Mouse (Mus musculus): ENCODE data around the gene Dhrs2. TPM values are rescaled to one million over a fixed set of nuclear protein-coding genes. Genes with fewer than 3 reads are reported as not detected.
A peak's percentile ranks its signal among the peaks of the same experiment; 100 is the strongest.

Dhrs2 gene
- total RNA-seq (2014; fragmentation: Nextera tagmentation) (not detected in 2 replicates), total RNA-seq (2017) (not detected in 2 replicates)

DNA sequence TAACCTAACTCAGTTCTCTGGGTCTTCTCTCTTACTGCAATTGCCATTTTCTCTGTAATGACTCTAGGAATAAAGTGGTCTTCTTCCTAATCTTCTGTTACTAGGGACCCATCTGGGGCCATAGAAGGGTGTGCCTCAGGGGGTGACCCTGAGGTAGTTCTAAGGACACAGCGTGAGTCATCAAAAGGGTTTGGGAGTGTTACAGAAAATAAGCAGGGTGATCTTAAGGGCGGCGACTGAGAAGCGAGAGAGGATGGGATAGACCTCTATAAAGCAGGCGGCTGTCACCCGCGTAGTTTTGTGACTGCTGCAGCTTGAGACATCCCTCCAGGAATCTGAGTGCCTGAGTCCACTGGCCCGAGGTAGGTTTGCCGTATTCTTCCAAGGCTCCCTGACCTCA is at the start of gene Dhrs2:
Gene Dhrs2 (plus strand): TSS at position 301 of the 400 bp plus-strand sequence.
- no peak for ATAC-seq (replicated peaks; ENCODE audit: low FRiP score, low TSS enrichment, poor library complexity, severe bottlenecking)

DNA sequence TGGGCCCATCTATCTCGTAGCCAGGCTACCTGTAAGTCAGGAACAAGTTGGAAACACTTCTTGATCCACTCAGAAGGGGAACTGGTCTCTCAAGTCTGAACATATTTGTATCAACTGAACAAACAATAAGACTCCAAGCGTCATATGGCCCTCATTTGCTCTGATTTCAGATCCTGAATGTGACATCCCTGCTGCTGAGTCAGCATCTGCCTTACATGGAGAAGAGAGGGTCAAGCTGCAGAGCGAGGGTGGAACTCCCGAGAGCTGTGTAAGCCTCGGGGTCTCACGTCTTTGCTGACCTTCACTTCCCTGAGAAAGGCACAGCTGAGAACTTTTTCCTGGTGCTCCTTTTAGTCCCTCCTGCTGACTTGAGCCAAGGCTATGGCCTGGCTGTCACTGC is 47.6 kb upstream of the Dhrs2 start:
- no peak for ATAC-seq (replicated peaks; ENCODE audit: low FRiP score, low TSS enrichment, poor library complexity, severe bottlenecking)

DNA sequence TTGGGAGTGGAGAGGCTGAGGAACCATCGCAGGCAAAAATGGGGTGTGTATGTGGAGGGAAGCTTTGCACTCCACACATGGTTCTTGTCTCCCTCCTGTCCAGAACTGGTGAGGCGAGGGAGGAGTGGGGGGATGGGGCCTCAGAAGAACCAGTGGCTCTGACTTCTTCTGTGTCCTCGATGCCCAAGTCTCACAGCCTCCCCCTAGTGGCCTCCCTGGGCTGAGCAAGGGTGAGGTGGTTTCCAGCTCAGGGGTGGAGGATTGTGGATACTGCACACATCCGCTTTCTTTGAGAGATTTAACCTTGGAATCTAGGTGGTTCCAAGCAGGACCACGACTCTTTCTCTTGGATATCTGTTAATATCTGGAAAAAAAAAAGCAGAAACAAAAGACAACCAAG is 44.5 kb upstream of the Dhrs2 start:
- peak; percentile 80; the same call in 1 of the 2 replicates for ATAC-seq (replicated peaks; ENCODE audit: low FRiP score, low TSS enrichment, poor library complexity, severe bottlenecking)

DNA sequence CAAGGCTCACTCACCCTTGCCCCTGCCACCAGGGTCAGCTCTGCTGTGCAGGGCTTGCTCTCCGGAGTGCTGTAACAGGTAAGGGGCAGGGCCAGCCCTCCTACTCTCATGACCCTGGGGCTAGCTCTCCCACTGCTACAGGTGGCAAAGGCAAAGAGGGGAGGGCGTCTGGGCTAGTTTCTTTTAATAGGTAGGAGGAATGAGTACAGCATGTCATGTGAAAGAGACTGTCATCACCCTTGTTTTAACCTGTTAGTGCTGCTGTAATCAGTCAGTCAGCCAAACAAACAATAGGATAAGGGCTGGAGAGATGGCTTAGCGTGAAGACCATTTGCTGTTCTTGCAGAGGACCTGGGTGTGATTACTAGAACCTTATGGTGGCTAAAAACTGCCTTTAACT is 40.9 kb upstream of the Dhrs2 start:
- no peak for ATAC-seq (replicated peaks; ENCODE audit: low FRiP score, low TSS enrichment, poor library complexity, severe bottlenecking)

DNA sequence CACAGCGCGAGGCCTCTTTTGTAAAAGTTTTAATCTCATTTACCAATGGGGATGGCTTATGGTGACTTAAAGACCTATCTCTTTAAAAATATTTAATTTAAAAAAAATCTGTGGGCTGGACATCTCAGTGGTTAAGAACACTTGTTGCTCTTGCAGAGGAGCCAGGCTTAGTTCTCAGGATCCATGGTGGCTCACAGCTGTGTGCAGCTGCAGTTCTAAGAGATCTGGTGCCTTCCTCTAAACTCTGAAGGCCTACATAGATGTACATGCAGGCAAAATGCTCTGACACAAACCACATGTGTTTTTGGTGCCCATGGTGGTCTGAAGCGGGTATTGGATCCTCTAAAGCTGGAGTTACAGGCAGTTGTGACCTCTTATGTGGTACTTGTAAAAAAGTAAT is 38.6 kb upstream of the Dhrs2 start:
- ATAC-seq (replicated peaks; ENCODE audit: low FRiP score, low TSS enrichment, poor library complexity, severe bottlenecking) = no peak

DNA sequence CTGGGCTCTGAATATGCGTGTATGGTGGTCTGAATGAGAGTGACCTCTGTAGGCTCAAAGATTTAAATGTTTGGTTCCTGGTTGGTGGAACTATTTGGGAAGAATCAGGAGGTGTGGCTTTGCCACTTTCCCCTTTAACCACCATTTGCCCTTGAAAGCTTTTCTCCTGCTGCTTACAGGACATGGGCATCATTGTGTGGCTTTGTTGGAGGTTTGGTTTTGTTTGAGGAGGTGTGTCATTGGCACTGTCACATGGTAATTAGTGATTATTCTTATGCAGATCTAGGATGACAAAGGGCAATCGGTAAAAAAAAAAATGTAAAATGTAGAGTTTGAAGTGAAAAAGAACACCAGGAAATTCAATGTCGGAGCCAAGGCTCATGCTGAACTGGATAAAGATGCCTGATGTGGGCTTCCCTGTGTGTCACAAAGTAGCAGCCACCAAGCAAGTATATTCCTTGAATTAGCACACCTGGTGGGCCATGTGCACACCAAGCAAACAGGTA is 37.1 kb upstream of the Dhrs2 start:
- ATAC-seq (replicated peaks; ENCODE audit: low FRiP score, low TSS enrichment, poor library complexity, severe bottlenecking) = no peak

DNA sequence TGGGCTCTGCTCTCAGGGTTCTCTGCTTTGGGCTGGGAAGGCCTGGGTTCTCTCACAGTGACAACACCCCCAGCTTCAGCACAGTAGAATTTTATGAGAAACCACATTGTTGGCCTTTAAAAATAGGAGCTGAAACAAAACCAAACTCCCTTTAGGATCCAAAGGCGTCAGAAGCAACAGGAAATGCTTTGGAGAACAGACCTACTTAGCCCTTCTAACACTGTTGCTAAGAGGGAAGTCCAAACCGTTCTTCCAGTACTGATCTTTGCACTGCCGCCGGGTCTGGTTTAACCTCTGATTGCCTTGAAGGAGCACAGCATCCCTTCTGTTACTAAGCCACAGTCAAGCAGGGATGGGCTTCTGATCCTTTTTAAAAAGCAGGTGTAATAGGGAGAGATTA is 33.3 kb upstream of the Dhrs2 start:
- no peak for ATAC-seq (replicated peaks; ENCODE audit: low FRiP score, low TSS enrichment, poor library complexity, severe bottlenecking)

DNA sequence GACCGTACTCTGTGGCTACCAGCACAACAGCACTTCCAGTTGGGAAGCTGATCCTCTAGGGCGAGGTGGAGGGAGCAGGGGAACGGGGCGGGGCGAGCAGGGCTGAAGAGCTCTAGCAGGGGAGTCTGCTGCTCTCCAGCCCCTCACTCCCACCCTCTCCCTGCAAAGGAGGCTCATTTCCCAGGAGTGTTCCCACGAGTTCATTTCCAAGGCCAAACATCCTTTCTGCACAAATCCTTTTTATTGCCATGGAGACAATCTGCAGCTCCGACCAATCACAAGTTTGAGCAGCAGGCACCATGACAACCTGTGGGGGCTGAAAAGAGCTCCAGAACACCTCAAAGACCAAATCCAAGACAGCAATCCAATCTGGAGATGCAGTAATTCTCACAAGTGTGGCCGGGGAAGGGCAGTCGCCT is 32.4 kb upstream of the Dhrs2 start:
- no peak for ATAC-seq (replicated peaks; ENCODE audit: low FRiP score, low TSS enrichment, poor library complexity, severe bottlenecking)

DNA sequence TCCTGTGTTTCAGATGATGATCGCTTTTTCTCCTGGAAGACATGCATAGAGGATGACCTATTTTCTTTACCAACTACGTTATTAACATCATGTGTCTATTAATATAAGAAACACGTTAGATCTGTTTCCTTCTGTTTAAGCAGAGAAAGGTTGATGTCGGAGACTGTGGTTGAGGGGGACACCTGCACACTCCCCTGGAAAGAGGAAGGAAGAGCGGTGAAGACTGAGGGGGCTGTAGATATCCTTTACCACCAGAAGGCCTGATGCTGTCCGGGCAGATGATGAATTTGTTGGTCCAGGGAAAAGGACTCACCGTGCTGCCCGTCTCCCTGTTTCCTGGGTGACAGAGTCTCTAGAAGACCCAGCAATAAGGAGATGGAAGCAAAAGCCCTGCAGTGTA is 28.5 kb upstream of the Dhrs2 start:
- ATAC-seq (replicated peaks; ENCODE audit: low FRiP score, low TSS enrichment, poor library complexity, severe bottlenecking) = no peak

DNA sequence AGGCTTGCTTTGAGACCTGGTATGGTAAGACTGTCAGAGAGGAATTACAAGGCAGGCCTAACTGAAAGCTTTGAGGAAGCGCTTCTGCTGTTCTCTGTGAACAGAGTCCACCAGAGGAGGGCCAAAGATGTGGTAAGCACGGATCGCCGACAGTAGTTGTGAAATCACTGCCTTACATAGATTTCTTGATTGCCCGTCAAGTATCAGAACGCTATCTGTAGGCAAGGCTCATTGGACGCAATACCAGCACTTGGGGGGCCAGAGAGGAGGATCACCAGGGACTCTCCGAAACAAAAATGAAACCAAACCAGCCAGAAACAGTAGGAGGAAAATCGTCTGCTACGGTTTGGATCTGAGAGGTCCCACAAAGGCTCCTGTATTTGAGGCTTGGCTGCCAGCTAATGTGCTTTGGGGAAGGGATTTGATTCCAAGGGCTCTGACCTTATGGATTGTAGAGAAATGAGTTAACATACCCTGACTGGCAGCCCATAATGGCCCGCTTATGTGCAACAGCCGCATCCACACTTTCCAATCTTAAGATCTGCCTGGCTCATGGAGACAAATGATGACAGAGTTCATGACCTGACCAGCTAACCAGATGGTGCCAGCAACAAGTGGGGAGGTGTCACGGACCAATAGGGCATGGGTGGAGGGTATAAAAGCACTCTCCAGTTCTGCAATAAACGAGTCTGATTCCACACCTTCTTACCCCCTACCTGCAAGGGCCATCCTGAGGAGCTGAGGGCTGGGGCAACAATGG is 27.8 kb upstream of the Dhrs2 start:
- no peak for ATAC-seq (replicated peaks; ENCODE audit: low FRiP score, low TSS enrichment, poor library complexity, severe bottlenecking)

DNA sequence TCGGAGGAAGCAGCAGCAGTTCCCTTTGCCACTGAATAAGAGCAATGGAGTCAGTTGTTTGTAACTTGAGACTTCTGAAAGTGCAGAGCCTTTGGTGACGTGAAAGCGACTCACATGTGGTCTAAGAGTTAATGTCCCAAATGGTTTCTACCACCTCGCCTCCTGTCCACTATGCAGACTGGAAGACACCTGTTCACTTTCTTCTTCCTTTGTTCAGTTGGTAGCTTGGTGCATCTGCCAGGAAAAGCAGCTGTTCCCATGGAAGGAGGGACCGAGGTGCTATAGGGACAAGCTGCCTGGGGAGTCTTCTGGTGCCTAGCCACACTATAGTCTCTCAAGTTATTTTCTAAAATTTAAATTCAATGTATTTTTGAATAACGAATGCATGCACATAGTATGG is 27.0 kb upstream of the Dhrs2 start:
- no peak for ATAC-seq (replicated peaks; ENCODE audit: low FRiP score, low TSS enrichment, poor library complexity, severe bottlenecking)

DNA sequence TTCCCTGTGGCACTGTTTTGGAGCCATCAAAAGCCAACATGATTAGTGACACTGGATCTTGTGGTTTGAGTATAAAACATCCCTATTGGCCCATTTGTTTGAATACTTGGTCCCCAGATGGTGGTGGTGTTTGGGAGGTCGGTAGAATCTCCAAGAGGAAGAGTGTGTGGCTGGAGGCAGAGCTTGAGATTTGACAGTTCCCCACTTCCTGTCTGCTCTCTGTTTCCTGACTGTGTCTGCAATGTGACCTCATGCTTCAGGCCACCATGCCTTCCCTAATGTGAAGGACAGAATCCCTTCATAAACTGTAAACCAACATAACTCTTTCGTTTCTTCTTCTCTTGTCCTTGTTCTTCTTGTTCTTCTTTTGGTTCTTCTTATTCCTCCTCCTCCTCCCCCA is 24.7 kb upstream of the Dhrs2 start:
- ATAC-seq (replicated peaks; ENCODE audit: low FRiP score, low TSS enrichment, poor library complexity, severe bottlenecking) = no peak

DNA sequence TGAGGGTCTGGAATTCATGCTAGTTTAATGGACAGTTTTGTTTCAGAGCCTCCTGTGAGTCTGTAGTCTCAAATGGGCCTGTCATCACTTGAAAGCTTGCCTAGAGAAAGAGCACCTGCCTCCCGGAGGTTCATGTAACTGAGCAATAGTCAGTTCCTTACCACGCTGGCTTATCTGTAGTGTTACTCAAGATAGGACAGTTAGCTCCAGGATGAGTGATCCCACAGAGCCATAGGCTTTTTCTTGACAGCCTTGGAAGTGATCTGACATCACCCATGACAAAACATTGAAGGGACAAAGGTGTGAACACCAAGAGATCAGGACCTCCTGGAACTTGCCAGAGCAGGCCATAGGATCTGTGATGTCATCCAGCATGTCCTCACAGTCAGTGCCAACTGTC is 23.6 kb upstream of the Dhrs2 start:
- ATAC-seq (replicated peaks; ENCODE audit: low FRiP score, low TSS enrichment, poor library complexity, severe bottlenecking) = no peak

DNA sequence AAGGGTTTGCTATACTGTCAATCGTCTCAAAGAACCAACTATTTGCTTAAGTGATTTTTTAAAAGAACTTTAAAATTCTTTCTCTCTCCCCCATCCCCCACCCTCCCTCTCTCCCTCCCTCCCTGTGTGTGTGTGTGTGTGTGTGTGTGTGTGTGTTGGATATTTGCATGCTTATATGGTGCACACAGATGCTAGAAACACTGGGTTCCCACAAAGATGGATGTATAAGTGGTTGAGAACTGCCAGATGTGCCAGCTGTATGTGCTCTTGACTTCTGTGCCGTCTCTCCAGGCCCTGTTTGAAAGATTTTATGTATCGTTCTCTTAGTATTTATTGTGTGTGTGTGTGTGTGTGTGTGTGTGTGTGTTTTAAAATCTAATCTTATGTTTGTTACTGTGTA is 17.3 kb upstream of the Dhrs2 start:
- ATAC-seq (replicated peaks; ENCODE audit: low FRiP score, low TSS enrichment, poor library complexity, severe bottlenecking) = no peak

DNA sequence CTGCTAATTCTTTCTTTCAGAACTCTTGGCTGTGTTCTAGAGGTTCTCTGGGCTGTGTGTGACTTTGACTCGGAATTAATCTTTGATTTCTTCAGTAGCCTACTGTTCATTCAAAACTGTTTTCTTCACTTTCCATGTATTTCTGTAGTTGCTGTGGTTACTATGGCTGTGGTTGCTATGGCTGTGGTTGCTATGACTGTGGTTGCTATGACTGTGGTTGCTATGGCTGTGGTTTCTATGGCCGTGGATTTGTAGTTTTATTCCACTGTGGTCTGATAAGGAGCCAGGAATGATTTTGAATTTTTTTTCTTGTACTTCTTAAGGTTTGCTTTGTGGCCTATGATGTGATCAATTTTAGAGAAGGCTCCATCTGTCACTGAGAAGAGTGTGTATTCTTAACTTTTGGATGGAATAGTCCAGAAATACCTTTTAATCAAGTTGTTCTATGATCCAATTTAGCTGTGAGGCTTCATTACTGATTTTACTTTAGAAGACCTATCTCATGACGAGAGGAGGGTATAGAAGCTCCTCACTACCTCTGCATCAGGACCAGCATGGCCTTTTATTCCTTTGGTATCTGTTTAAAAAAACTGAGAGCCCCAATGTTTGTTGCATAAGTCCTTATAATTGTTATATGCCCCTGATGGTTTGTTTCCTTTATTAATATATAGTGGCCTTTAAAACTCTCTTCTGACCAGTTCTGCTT is 16.6 kb upstream of the Dhrs2 start:
- no peak for ATAC-seq (replicated peaks; ENCODE audit: low FRiP score, low TSS enrichment, poor library complexity, severe bottlenecking)

DNA sequence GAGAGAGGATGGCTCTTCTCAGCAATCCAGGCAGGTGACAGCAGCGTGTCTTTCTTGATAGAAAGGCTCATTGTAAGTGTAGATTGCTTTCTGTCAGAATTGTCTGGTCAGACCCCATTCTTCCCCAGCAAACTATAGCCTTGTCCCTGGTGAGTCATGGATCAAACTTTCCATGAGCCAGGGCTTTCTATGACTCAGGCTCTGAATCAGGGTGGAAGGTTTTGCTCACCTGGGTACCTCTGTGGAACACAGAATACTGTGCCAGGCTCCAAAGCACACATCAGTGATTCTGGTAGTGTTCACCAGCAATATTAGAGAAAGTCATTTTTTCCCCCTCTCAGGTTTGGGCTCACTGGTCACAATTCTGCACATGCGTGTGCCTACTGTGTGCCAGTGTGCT is 13.5 kb upstream of the Dhrs2 start:
- ATAC-seq (replicated peaks; ENCODE audit: low FRiP score, low TSS enrichment, poor library complexity, severe bottlenecking) = no peak

DNA sequence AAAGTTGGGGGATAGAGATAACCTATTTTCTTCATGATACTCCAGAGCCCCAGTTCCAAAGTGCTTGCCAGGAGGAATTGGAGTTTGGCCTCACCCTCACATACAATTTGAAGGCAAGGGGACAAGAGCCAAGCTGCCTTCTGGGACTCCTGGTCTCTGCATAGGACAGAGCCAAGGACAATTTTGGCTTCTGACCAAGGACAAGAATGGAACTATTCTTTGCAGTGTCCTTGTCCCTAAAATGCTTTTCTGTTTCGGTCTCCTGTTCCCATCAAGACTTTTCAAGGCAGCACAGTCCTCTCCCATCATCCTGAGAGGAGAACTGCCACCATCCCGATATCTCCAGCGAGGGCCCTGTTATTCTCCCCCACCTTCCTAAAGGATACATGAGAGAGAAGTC is 8.2 kb upstream of the Dhrs2 start:
- ATAC-seq (replicated peaks; ENCODE audit: low FRiP score, low TSS enrichment, poor library complexity, severe bottlenecking) = no peak

DNA sequence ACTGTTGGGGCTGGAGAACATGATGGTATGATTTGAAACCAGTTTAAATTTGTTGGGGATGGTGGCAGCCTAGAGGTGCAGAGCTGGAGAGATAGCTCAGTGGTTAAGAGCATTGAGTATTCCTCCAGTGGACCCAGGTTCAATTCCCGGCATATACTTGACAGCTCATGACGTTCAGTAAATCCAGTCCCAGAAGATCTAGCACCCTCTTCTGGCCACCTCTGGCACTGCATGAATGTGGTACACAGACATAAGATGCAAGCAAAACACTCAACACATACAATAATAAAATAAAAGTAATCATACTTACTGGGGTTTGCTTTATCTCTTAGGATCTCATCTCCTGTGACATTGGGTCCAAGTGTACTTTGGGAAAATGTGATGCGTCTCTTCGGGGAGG is 7.3 kb upstream of the Dhrs2 start:
- peak; percentile 63; the same call in 1 of the 2 replicates for ATAC-seq (replicated peaks; ENCODE audit: low FRiP score, low TSS enrichment, poor library complexity, severe bottlenecking)

DNA sequence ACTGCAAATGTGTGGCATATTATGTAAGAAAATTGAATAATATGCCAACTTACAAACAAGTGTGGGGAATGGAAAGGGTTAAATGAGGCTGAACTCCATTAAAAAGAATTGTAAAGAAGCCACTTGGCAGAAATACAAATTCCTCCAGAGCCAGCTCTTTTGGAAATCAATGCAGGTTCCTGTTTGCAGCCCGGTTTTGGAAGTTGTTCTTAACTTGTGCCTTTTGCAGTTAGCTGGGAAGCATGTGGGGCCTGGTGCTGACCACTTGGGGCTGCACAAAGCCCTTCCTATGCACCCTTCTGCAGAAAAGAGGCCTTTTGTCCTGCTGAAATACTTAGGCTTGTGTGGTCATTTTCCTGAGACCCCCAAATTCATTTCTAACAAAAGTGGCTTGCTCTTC is 1.4 kb downstream of the Dhrs2 start:
- no peak for ATAC-seq (replicated peaks; ENCODE audit: low FRiP score, low TSS enrichment, poor library complexity, severe bottlenecking)

DNA sequence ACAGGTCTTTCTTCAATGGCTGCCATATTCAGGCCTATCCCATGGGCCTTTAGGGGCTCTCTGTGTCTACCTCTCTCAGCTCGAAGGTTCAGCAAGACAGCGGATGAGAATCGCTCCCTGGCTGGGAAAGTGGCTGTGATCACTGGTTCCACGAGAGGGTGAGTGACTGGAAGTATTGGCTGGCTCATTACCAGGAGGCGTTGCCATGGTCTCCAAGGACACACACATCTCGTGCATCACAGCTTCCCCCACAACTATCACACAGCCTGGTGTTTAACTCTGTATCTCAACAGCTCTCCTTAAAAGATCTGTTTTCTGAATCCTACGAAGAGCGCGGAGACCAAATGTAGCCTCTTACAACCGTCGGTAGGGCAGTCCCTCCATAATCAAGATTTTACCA is 12.8 kb downstream of the Dhrs2 start:
- no peak for ATAC-seq (replicated peaks; ENCODE audit: low FRiP score, low TSS enrichment, poor library complexity, severe bottlenecking)

DNA sequence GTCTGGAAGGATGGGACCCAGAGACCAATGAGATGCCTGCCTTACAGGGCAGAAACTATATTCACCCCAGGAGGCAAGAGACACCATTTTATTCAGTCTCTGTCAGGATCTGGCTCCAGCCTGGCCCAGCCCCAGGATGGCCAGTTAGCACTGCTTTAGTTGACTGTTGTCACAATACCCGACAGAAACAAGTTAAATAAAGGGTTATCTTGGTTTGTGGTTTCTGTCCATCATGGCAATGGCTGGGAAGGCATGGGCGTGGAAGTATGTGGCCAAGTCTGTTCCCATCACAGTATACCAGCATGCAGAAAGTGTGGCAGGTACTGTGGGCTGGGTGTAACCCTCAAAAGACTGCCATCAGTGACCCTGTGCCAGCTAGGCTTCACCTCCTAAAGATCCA is 14.9 kb downstream of the Dhrs2 start:
- peak; percentile 37; the same call in 1 of the 2 replicates for ATAC-seq (replicated peaks; ENCODE audit: low FRiP score, low TSS enrichment, poor library complexity, severe bottlenecking)

All from megakaryocyte-erythroid progenitor cell, adult 5-6 weeks (primary cell).